Mouse (Mus musculus) stomach, adult 2 months (tissue): ENCODE measurements around the gene Rsph3b. TPM values are rescaled to one million over a fixed set of nuclear protein-coding genes. Genes with fewer than 3 reads are reported as not detected.

Source experiments
- polyA plus RNA-seq: library from polyadenylated mRNA; depleted of rRNA; stranded (reverse); fragments of >200 nt; gene quantifications from 2 replicates; pipeline ENCODE4 v1.2.3, GENCODE M21; 2012; rRNA removed

Rsph3b gene
- 17.3 and 18.9 TPM in 2 replicates for polyA plus RNA-seq

GRCm38 (mm10) chr17:6947984-6948768 lies at the start of gene Rsph3b:
Gene Rsph3b, minus strand, starts transcription at chr17:6948682.

GRCm38 (mm10) chr17:6978287-6979248 lies 30.1 kb upstream of the Rsph3b start, which contains the start of gene Gm49721:
Gene Gm49721, plus strand, starts transcription at chr17:6978904.

GRCm38 (mm10) chr17:6970334-6970733 lies 21.9 kb upstream of the Rsph3b start, which contains the start of gene Rnaset2b:
Gene Rnaset2b, plus strand, starts transcription at chr17:6970634.

GRCm38 (mm10) chr17:6960776-6961175 lies 12.3 kb upstream of the Rsph3b start, which contains the start of gene Tagap1:
Gene Tagap1, minus strand, starts transcription at chr17:6961156.

Other genes starting within 250 kb of the Rsph3b start
- gene Ezr, start 165.9 kb downstream of the Rsph3b start, polyA plus RNA-seq: 96.7 and 125 TPM in 2 replicates
- gene Tagap1, start 12.5 kb upstream of the Rsph3b start, polyA plus RNA-seq: 3.4 and 3.9 TPM in 2 replicates
- 14.8 and 26.1 TPM in 2 replicates for gene Rnaset2b, start 22.0 kb upstream of the Rsph3b start, polyA plus RNA-seq
- 0.41 TPM in 1 of 2 replicates, not detected in the other for gene Gm49721, start 30.2 kb upstream of the Rsph3b start, polyA plus RNA-seq
- gene Gm1604a, start 76.9 kb upstream of the Rsph3b start, polyA plus RNA-seq: 0.13 TPM in 1 of 2 replicates, not detected in the other
- gene Rps6ka2, start 221.4 kb upstream of the Rsph3b start, polyA plus RNA-seq: 2.3 and 2.5 TPM in 2 replicates